ENCODE assay signal across 18 mouse cellular contexts in the genomic region with DNA sequence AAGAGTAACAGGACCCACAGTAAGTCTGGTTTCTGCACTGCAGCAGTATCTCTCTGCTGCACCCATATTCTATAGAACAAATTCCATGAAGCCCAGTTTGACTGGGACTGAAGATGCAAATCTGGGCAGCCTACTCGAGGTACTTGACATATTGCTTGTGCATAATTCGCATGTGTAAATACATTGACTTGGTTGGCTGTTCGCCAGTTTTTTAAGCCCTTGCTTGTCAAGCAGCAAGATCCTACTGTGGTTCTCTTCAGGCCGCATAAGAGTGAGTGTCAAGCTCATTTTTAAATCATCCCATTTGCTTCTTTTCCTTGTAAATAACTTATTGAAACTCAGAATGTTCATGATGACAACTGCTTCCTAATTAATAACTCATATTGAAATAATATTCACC.
"Had no signal": no experiment of that assay in that cellular context is flagged by ENCODE, and none has a peak within 500 bp of the region (broad histone marks: within the 10 kb centered on the region; RNA-seq: fewer than 3 reads in every experiment).

No protein-coding gene starts in this region.

- H3K36me3 ChIP-seq: lung, embryonic 15.5 days; midbrain, embryonic 10.5 days; midbrain, embryonic 12.5 days; neural tube, embryonic 13.5 days; neural tube, embryonic 15.5 days had no signal

- ATAC-seq: lung, postnatal 0 days; midbrain, embryonic 16.5 days had no signal

- H3K27ac ChIP-seq: lung, embryonic 15.5 days; midbrain, embryonic 10.5 days; midbrain, embryonic 12.5 days; neural tube, embryonic 13.5 days; neural tube, embryonic 15.5 days had no signal

- H3K9ac ChIP-seq: lung, embryonic 15.5 days; midbrain, embryonic 12.5 days; neural tube, embryonic 13.5 days; neural tube, embryonic 15.5 days had no signal

- H3K4me2 ChIP-seq: lung, embryonic 15.5 days; midbrain, embryonic 12.5 days; neural tube, embryonic 13.5 days; neural tube, embryonic 15.5 days had no signal

- H3K27me3 ChIP-seq: lung, embryonic 15.5 days; midbrain, embryonic 12.5 days; neural tube, embryonic 13.5 days; neural tube, embryonic 15.5 days had no signal

- H3K4me3 ChIP-seq: lung, embryonic 15.5 days; midbrain, embryonic 10.5 days; midbrain, embryonic 12.5 days; myocyte; neural tube, embryonic 13.5 days; neural tube, embryonic 15.5 days had no signal

- H3K9me3 ChIP-seq: lung, embryonic 15.5 days; midbrain, embryonic 10.5 days; midbrain, embryonic 12.5 days; neural tube, embryonic 13.5 days; neural tube, embryonic 15.5 days had no signal

- H3K4me1 ChIP-seq: lung, embryonic 15.5 days; midbrain, embryonic 10.5 days; midbrain, embryonic 12.5 days; neural tube, embryonic 13.5 days; neural tube, embryonic 15.5 days had no signal

- DNase-seq: lung, adult 18-20 months; lung, postnatal 4 days; retina, postnatal 1 day; right cerebral cortex, adult 18-20 months; right cerebral cortex, postnatal 25 days; right cerebral cortex, postnatal 4 days; spleen, adult 18-20 months; thymus, adult 18-20 months; thymus, postnatal 14 days; thymus, postnatal 36 days had no signal
